Mouse (Mus musculus): ENCODE data around the gene Tead3.

The Tead3 gene

DNA sequence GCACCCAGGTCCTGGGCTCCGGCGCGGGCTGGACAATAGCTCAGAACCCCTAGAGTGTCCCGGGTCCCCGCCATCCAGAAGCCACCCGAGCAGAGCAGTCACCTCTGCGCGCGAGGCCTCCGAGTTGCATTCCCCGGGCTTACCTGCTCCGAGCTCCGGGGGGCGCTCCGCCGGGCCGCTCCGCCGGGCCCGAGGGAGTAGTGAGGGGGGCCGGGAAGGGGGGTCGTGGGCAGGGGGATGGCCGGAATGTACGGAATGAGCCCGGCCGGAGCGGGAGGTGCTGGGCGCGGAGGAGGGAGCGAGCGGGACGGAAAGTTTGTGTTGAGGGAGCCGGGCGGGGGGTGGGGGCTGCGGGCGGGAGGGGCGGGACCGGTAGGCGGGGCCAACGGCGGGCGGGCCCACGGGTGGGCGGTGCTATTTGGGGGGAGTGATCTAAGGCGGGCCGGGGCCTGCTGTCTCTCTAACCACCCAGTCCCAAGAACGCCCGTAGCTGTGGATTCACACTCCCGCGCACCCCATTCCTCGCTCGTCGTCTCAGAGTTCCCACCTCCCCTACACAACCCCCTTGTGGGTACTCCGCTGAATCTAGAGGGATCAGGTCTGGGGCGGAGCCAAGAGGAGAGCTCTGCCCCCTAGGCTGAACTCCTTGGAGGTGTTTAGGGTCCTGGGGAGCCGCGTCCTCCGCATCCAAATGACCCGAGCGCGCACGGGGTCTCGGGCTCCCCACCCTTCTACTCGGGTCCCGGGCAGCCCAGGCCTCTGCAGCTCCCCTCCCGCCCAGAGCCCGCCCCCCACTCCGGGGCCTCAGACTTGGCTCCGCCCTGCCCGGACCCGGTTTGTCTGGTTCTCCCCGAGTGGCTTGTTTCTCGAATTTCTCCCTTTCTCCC lies at the start of gene Tead3:
Gene Tead3, minus strand, starts transcription at position 352 of the 887 bp plus-strand sequence.
- peak; percentile 80 to 89 for DNase-seq (ENCODE audit: low spot score in 2 of 2)

- DNase-seq (ENCODE audit: low spot score in 2 of 2), result no peak
Observed at GRCm38 (mm10) chr17:28394994-28395393, 44.4 kb upstream of the Tead3 start.

- no peak for DNase-seq (ENCODE audit: low spot score in 2 of 2)
Observed at GRCm38 (mm10) chr17:28394051-28394765, 43.6 kb upstream of the Tead3 start.

DNA sequence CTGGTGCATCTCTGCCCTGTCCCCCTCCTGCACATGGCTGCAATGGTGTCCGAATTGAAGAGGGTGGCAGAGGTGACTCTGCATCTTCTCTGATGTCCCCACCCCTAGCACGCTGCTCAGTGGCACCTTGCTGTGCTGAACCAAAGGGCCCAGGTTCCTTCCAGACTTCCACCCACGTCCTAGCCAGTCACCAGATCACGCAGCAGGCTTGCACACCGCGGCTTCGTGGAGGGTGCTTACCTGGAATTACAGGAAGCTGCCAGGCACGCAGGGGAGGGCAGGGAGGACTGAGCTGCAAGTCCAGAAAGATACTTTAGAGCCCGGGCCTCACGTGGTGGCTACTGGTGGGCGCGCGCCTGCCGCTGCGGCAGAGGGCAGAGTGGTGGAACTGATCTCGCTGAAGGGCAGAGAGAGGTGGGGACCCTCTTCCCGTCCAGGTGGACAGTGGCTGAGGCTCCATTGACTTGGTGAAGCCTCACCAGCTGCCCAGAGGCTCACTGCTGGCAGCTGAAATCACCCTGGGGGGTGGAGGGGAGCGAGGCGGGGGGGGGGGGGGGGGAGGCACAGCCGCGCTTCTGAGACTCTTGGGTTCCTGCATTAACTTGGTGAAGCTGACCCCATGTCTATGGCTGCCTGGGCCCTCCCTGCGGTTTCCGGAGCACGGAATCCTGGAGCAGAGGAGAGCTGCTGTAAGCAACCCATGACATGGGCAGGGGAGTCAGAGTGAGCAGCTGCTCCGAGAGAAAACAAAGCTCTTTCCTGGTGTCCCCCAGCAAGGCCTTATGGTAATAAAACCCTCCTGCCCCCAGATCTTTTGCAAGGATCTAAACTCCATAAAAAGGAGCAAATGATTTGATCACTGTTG lies 41.2 kb upstream of the Tead3 start:
- DNase-seq (ENCODE audit: low spot score in 2 of 2), result no peak

DNA sequence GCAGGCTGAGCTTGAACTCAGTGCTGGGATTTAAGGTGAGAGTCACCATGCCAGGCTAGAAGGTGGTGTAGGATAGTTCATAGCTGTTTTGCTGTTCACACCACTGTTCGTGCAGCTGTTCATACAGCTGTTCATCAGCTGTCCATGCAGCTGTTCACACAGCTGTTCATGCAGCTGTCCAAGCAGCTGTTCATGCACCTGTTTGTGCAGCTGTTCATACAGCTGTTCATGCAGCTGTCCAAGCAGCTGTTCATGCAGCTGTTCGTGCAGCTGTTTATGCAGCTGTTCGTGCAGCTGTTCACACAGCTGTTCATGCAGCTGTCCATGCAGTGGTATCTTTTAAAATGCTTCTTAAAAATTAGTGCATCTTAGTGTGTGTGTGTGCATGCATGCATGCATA lies 37.9 kb upstream of the Tead3 start:
- DNase-seq (ENCODE audit: low spot score in 2 of 2), result no peak

DNA sequence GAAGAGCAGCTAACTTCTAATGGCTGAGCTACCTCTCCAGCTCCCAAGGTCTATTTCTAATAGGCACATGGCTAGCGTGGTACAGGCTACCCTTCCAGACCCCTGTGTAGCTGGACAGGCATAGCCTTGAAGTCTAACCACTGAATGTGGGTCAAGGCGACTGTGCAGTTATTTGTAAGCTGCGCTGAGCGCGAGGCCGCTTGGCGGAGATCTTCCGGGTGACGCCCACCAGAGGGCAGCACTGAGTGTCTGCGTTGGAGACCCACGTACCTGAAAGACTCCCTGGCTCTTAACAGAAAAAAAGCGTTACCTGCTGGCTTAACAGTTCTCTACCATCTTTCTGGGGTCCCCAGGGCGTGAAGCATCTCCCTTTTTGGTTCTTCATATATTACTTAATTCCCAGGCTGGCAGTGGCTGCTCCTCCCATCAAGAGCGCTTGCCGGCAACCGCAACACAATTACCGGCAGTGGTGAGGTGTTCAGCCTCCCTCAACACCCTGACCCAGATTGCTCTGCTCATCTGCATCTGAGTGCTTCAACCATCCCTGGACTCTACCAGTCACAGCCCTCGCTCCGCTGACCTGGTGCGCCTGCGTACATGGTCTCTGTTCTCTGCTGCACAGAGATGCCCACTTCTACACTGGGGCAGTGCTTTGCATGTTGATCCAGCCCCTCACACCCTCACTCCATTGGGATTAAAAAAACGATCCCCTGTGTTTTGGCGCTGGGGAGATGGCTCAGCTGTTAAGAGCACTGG lies 35.7 kb upstream of the Tead3 start:
- DNase-seq (ENCODE audit: low spot score in 2 of 2), result peak; percentile 75 to 93

GRCm38 (mm10) chr17:28384298-28384697 lies 33.7 kb upstream of the Tead3 start:
- DNase-seq (ENCODE audit: low spot score in 2 of 2), result no peak

- DNase-seq (ENCODE audit: low spot score in 2 of 2), result no peak
Observed at GRCm38 (mm10) chr17:28380255-28380654, 29.6 kb upstream of the Tead3 start.

DNA sequence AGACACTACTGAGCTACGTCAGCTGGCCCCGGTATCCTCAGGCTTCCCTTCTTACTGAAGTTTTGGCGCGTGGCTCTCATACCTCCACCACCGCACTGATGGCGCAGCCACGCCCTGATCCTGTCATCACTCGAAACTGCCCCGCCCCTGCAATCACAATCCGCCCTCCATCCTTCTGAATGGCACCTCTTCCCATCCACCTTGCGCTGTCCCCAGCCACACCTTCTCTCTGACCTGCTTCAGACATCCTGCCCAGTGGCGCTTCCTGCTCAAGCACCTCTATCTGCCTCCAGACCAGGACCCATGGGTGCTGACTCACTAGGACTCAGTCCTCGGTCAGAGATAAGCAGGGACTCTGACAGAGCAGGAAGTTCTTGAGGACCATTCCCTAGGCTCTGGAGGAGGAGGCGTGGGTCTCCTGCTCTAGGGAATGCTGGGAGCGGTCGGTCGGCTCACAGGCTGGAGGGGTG lies 25.0 kb upstream of the Tead3 start:
- DNase-seq (ENCODE audit: low spot score in 2 of 2), result no peak

- no peak for DNase-seq (ENCODE audit: low spot score in 2 of 2)
Observed at GRCm38 (mm10) chr17:28374494-28374893, 23.9 kb upstream of the Tead3 start.

- DNase-seq (ENCODE audit: low spot score in 2 of 2), result peak; percentile 66 to 89
Observed at GRCm38 (mm10) chr17:28373821-28374220, 23.2 kb upstream of the Tead3 start.

GRCm38 (mm10) chr17:28371941-28372340 lies 21.3 kb upstream of the Tead3 start:
- no peak for DNase-seq (ENCODE audit: low spot score in 2 of 2)

DNA sequence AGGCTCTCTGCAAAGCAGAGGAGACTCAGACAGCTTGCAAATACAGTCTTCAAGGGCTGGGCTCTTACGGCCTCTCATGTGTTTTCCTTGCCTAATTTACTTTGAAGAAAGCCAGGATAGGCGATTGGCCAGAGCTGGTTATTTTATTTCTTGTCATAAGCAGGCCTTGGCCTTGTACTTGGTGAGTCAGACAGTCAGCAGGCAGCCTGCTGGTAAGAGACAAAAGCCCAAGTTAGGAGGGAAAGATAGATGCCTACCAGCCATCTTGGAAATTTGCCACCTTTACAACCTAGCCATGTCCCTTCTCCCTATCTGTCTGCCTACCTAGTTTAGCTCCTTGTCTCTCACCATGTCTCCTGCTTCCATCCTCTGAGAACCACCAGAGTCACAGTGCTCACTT lies 20.7 kb upstream of the Tead3 start:
- DNase-seq (ENCODE audit: low spot score in 2 of 2), result no peak

DNA sequence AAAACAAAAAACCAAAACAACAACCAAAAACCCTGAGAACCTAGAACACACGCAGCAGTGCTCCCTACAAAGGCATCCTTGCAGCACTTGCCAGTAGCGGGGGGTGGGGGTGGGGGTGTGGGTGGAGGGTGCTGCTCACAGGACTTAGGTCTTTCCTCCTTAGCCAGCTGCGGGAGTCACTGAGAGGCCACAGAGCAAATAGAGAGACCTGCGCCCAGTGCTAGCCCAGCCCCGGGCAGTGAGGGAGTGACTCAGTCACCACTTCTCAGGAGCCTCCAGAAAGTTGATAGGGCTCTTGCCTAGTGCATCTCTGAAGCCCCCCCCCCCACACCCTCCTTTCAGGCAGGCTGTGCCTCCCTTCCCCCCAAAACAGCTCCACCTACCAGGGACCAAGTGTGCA lies 18.4 kb upstream of the Tead3 start:
- no peak for DNase-seq (ENCODE audit: low spot score in 2 of 2)

DNA sequence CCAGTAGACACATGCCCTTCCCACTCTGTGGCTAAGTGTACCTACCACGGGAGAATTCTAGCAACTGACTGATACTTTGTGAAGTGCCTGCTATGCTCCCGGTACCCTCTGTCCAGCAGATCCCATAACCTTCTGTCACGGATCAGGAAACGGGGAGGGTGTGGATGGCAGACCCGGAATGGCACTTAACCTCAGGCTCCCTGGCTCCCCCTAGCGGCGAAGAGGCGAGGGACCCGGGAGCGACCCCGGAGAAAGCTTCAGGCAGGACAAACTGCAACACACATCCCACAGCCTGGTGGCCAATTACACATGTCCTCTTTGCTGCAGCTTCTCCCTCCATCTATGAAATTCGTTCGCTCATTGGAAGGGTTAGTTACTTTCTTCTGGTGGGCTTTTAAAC lies 17.8 kb upstream of the Tead3 start:
- peak; percentile 77 to 94 for DNase-seq (ENCODE audit: low spot score in 2 of 2)

- no peak for DNase-seq (ENCODE audit: low spot score in 2 of 2)
Observed at GRCm38 (mm10) chr17:28365122-28365521, 14.5 kb upstream of the Tead3 start, which contains the start of gene Tulp1. Gene Tulp1 (minus strand): TSS chr17:28365222.

DNA sequence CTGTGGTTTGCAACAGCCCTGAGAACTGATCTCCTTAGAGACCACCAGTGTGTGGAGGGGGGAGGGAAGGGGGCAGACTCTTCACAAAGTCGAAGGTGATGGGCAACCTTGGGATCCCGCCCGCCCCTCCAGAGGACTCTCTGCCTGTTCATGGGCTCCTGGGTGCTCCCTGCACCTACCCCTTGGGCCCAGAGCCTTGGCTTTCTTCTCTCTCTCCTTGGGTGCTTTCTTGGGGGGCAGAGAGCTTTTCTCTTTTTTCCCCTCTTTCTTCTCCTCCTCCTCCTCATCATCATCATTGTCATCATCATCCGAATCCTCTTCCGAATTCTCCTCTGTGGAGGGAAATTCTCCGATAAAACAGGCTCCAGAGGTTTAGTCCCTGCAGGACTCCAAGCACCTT lies 12.9 kb upstream of the Tead3 start:
- DNase-seq (ENCODE audit: low spot score in 2 of 2), result no peak

- no peak for DNase-seq (ENCODE audit: low spot score in 2 of 2)
Observed at GRCm38 (mm10) chr17:28362653-28363292, 12.2 kb upstream of the Tead3 start.

DNA sequence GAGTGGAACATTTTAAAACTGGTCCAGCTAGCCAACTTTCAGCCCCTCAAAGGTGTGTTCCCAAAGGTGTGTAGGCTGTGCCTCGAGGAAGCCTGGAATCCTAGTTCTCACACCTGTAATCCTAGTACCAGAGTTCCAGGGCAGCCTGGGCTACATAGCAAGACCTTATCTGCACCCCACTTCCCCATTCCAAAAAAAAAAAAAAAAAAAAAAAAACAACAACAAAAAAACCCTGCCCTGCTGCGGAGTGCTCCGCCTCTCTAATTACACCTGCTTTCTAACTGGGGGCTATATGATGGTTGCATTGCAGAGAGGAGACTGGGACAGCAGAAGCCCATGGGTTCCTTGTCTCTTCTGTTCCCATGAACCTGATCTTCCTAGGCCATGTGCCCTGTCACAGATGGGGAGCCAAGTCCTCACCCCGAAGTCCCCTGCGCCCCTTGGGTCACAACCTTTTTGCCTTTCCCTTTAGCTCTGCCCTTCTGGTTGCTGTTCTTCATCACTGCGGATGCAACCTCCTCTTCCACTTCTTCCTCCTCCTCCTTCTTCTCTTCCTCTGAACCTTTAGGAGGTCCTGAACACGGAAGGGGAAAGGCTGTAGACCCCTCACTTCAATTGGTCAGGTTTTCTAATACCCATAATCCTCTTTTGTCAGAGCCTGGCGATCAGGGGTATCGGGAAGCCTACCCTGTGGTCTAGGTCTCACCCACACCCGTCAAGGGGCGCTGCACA lies 11.5 kb upstream of the Tead3 start:
- no peak for DNase-seq (ENCODE audit: low spot score in 2 of 2)

All from spleen, postnatal 4 days (tissue).